Mouse (Mus musculus) myocyte (in vitro differentiated cells): ENCODE measurements at regions not wholly inside any gene's neighbourhood (a gene's known extent, or its start where the extent isn't known, plus 50 kb on each side); places are given as distances from the start of the nearest gene placed in this dataset.

Experiments used
- H3K27me3 ChIP-seq: one replicate; pipeline ENCODE4 v1.6.1; 2011; ENCODE audit not compliant: control insufficient read depth, insufficient read depth, insufficient read length
- H3K36me3 ChIP-seq: one replicate; pipeline ENCODE4 v1.6.1; 2011; ENCODE audit not compliant: control insufficient read depth, insufficient read depth
- H3K4me2 ChIP-seq: one replicate; pipeline ENCODE4 v1.6.1; 2011; ENCODE audit warnings: low read depth, control low read depth
- H3K4me3 ChIP-seq: one replicate; pipeline ENCODE4 v1.5.1; 2011; ENCODE audit warnings: mild to moderate bottlenecking, control low read depth, moderate library complexity
- H3K79me2 ChIP-seq: one replicate; pipeline ENCODE4 v1.6.1; 2011; ENCODE audit not compliant: control insufficient read depth, insufficient read depth
- H3ac ChIP-seq: one replicate; pipeline ENCODE4 v1.6.1; 2011; ENCODE audit not compliant: control insufficient read depth, insufficient read length
- CEBPB ChIP-seq: IDR thresholded peaks from 2 replicates; pipeline ENCODE4 v1.6.1; 2011; ENCODE audit warnings: mild to moderate bottlenecking, moderate library complexity; ENCODE audit not compliant: poor library complexity, insufficient read depth, severe bottlenecking
- E2F4 ChIP-seq: IDR thresholded peaks from one replicate; pipeline ENCODE4 v1.6.1; 2011; ENCODE audit warnings: mild to moderate bottlenecking, control low read depth, moderate library complexity; ENCODE audit not compliant: insufficient read depth
- MAX ChIP-seq: IDR thresholded peaks from one replicate; pipeline ENCODE4 v1.6.1; 2011; ENCODE audit warnings: low read depth, mild to moderate bottlenecking, control low read depth
- MYOD1 ChIP-seq, 3 experiments: IDR thresholded peaks; one replicate each; pipeline ENCODE4 v1.6.1; 2011; ENCODE audit warnings: control low read depth in 2 of 3, low read depth in 2 of 3, mild to moderate bottlenecking in 2 of 3, moderate library complexity in 1 of 3; ENCODE audit not compliant: insufficient read length in 2 of 3, control insufficient read depth in 1 of 3
- MYOG ChIP-seq, 3 experiments: IDR thresholded peaks; one replicate each; pipeline ENCODE4 v1.6.1; 2011; ENCODE audit warnings: control low read depth in 2 of 3, low read depth in 2 of 3, mild to moderate bottlenecking in 2 of 3; ENCODE audit not compliant: insufficient read length in 2 of 3, control insufficient read depth in 1 of 3, insufficient read depth in 1 of 3
- POLR2A ChIP-seq: IDR thresholded peaks from one replicate; pipeline ENCODE4 v1.6.1; 2011; ENCODE audit warnings: low read depth, mild to moderate bottlenecking, control low read depth, moderate library complexity; ENCODE audit not compliant: insufficient read length
- POLR2AphosphoS2 ChIP-seq: IDR thresholded peaks from one replicate; pipeline ENCODE4 v1.6.1; 2011; ENCODE audit warnings: low read depth, control low read depth; ENCODE audit not compliant: insufficient read length
- REST ChIP-seq: IDR thresholded peaks from one replicate; pipeline ENCODE4 v1.6.1; 2011; ENCODE audit warnings: mild to moderate bottlenecking, control low read depth, moderate library complexity; ENCODE audit not compliant: insufficient read depth, insufficient read length
- SRF ChIP-seq: IDR thresholded peaks from one replicate; pipeline ENCODE4 v1.6.1; 2011; ENCODE audit warnings: low read depth; ENCODE audit not compliant: control insufficient read depth, insufficient read length
- TCF12 ChIP-seq: IDR thresholded peaks from one replicate; pipeline ENCODE4 v1.6.1; 2011; ENCODE audit warnings: mild to moderate bottlenecking, control low read depth; ENCODE audit not compliant: poor library complexity, insufficient read depth, severe bottlenecking
- TCF3 ChIP-seq: IDR thresholded peaks from one replicate; pipeline ENCODE4 v1.6.1; 2011; ENCODE audit warnings: low read depth, control low read depth; ENCODE audit not compliant: insufficient read length
- USF1 ChIP-seq: IDR thresholded peaks from one replicate; pipeline ENCODE4 v1.6.1; 2011; ENCODE audit warnings: low read depth, mild to moderate bottlenecking, control low read depth, moderate library complexity

DNA sequence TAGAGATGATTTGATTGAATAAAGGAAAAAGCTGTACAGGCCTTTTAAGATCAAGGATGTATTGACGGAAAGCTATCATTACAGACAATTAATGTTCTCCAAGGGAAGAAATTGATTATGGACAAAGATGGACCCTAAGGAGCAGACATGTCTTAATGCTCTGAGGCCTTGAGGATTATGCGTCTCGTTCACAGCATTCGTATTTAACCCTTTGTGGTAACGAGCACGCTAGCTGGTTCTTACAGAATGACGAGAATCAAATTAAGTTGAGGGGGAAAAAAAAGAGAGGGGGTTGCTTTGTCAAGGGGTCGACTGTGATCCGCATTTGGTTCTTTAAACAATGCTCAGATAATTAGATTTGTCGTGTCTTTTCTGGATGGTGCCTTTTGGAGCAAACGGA lies 233.3 kb upstream of the Dnajc19 start:
- no peaks in the 10 kb centered on the region for H3K27me3 ChIP-seq
- H3ac ChIP-seq, result no peak overlapping the region
- TF ChIP-seq USF1, result no peak
- TF ChIP-seq MYOG (IDR thresholded peaks at IDR 0.05; ENCODE audit: control insufficient read depth in 1 of 3, insufficient read depth in 1 of 3, insufficient read length in 2 of 3, low read depth in 2 of 3), result no peak
- no peak for TF ChIP-seq MAX
- TF ChIP-seq SRF, result no peak
- no peak for TF ChIP-seq MYOD1 (IDR thresholded peaks at IDR 0.05; ENCODE audit: control insufficient read depth in 1 of 3, insufficient read length in 2 of 3, low read depth in 2 of 3)
- no peak for TF ChIP-seq E2F4
- no peak for TF ChIP-seq POLR2A
- H3K79me2 ChIP-seq, result no peaks in the 10 kb centered on the region
- no peak overlapping the region for H3K4me2 ChIP-seq
- H3K4me3 ChIP-seq, result no peak overlapping the region
- H3K36me3 ChIP-seq, result no peaks in the 10 kb centered on the region

DNA sequence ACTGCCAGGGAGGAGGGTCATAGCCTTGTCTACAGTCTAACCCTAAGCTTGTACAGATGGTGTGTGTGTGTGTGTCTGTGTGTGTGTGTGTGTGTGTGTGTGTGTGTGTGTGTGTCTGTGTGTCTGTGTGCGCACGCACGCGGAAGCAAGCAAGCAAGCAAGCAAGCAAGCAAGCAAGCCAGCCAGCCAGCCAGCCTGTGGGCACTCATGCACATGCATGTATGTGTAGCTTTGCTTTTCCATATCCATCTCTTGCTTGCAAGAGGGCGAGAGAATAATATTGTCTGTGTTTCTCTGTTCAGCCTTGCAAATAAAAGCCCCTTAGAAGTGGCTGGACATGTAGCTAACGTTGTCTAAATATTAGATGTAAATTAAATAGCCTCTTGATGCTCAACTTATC lies 230.8 kb upstream of the Dnajc19 start:
- Histone ChIP-seq H3K4me2 (no peak overlapping the region), H3K27me3 (no peaks in the 10 kb centered on the region), H3K4me3 (no peak overlapping the region), H3ac (no peak overlapping the region), H3K79me2 (no peaks in the 10 kb centered on the region), H3K36me3 (no peaks in the 10 kb centered on the region)
- TF ChIP-seq MYOG (IDR thresholded peaks at IDR 0.05; ENCODE audit: control insufficient read depth in 1 of 3, insufficient read depth in 1 of 3, insufficient read length in 2 of 3, low read depth in 2 of 3), result no peak
- no peak for TF ChIP-seq TCF3
- TF ChIP-seq POLR2A, result no peak

DNA sequence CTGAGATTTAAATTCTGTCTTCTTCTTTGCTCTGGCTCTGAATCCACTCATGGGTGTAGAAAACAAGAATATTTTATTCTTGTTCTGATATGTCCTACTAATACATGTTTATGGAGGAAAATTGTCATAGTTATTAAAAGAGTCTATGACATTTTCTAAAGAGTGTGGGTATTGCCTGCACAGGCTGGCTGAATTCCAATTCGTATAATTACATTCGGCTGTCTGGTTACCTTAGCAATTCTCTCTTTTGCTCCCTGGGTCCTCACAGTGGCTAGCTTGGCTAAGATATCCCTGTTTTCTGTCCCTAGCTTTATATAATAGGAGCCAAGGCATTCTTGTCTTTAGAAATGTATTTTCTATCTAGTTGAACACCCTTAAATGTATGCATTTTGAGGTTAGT lies 218.5 kb upstream of the Dnajc19 start:
- Histone ChIP-seq H3K79me2 (no peaks in the 10 kb centered on the region), H3K4me2 (no peak overlapping the region), H3K4me3 (no peak overlapping the region), H3ac (no peak overlapping the region), H3K36me3 (no peaks in the 10 kb centered on the region), H3K27me3 (no peaks in the 10 kb centered on the region)
- no peak for TF ChIP-seq SRF

DNA sequence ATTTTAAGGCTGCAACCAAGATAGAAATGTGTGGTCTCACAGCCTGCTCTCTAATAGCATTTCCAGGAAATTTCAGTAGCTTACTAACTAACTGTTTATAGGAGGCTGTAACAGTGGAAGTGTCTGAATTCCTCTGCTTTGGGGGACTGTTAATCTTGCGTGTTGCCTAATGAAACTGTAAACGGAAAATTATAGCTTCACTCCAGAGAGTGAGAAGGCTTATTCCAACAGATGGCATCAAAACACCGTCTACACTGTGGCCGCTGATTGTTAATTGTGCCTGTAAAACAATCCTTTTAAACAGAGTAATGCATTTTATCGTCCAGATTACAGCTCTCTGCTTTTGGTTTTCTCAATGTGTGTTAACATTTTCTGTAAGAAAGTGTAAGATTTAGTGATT lies 206.7 kb upstream of the Dnajc19 start:
- no peaks in the 10 kb centered on the region for H3K79me2 ChIP-seq
- no peak overlapping the region for H3K4me3 ChIP-seq
- no peaks in the 10 kb centered on the region for H3K27me3 ChIP-seq
- H3K4me2 ChIP-seq, result no peak overlapping the region
- TF ChIP-seq POLR2AphosphoS2 (no peak), MAX (no peak), CEBPB (no peak), MYOG (IDR thresholded peaks at IDR 0.05; ENCODE audit: control insufficient read depth in 1 of 3, insufficient read depth in 1 of 3, insufficient read length in 2 of 3, low read depth in 2 of 3) (no peak), USF1 (no peak), POLR2A (no peak), SRF (no peak), TCF12 (no peak), MYOD1 (IDR thresholded peaks at IDR 0.05; ENCODE audit: control insufficient read depth in 1 of 3, insufficient read length in 2 of 3, low read depth in 2 of 3) (no peak), REST (no peak), E2F4 (no peak), TCF3 (no peak)
- H3ac ChIP-seq, result no peak overlapping the region
- no peaks in the 10 kb centered on the region for H3K36me3 ChIP-seq

DNA sequence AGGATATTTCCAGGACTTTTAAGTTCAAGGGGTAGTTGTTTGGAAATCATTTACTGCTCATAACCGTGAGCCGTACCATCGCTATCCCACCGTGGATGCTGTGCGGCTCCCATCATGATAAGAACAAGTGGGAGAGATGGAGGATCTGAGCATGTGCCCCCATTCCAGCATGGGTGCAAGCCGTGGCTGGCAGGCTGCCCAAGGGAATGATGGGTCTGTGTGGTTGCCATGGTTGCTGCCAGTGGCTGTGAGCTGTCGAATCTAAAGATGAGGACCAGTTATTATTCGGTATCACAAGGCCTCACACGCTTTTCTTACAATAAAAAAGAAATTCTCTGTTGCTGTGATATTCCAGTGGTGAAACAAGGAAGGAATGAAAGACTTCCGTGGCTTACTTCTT lies 189.0 kb upstream of the Dnajc19 start:
- H3ac ChIP-seq, result no peak overlapping the region
- no peaks in the 10 kb centered on the region for H3K36me3 ChIP-seq
- no peak overlapping the region for H3K4me3 ChIP-seq
- no peak overlapping the region for H3K4me2 ChIP-seq
- H3K79me2 ChIP-seq, result no peaks in the 10 kb centered on the region
- no peaks in the 10 kb centered on the region for H3K27me3 ChIP-seq
- no peak for TF ChIP-seq POLR2AphosphoS2
- TF ChIP-seq TCF3, result no peak
- no peak for TF ChIP-seq MYOG (IDR thresholded peaks at IDR 0.05; ENCODE audit: control insufficient read depth in 1 of 3, insufficient read depth in 1 of 3, insufficient read length in 2 of 3, low read depth in 2 of 3)
- no peak for TF ChIP-seq E2F4
- no peak for TF ChIP-seq CEBPB
- no peak for TF ChIP-seq SRF
- no peak for TF ChIP-seq TCF12

DNA sequence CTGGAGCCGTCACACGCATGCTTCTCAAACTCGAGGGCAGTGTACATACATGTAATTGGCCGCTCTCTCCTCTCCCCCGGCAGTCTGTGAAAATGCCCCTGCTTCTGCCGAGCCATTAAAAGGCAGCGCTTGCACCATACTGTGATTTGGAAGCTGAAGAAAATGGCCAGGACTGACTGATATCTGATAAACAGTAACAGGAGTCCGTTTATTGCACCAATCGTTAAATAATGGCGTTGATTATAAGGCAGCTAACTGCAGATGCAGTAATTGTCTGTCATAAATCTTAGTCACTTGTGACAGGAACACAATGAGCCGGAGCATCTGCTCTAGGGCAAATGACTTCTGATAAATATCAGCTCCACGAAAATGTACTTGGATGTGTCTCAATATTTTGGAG lies 185.3 kb upstream of the Dnajc19 start:
- H3ac ChIP-seq, result no peak overlapping the region
- H3K4me2 ChIP-seq, result no peak overlapping the region
- H3K27me3 ChIP-seq, result no peaks in the 10 kb centered on the region
- no peaks in the 10 kb centered on the region for H3K79me2 ChIP-seq
- no peak for TF ChIP-seq CEBPB
- no peak for TF ChIP-seq TCF3
- TF ChIP-seq POLR2AphosphoS2, result no peak
- no peak for TF ChIP-seq TCF12
- TF ChIP-seq POLR2A, result no peak
- no peak for TF ChIP-seq E2F4
- no peak for TF ChIP-seq MAX
- no peak for TF ChIP-seq REST
- TF ChIP-seq MYOG (IDR thresholded peaks at IDR 0.05; ENCODE audit: control insufficient read depth in 1 of 3, insufficient read depth in 1 of 3, insufficient read length in 2 of 3, low read depth in 2 of 3), result no peak
- no peak for TF ChIP-seq MYOD1 (IDR thresholded peaks at IDR 0.05; ENCODE audit: control insufficient read depth in 1 of 3, insufficient read length in 2 of 3, low read depth in 2 of 3)
- no peak overlapping the region for H3K4me3 ChIP-seq
- H3K36me3 ChIP-seq, result no peaks in the 10 kb centered on the region
